Mouse (Mus musculus) neural tube, embryonic 10.5 days (tissue): ENCODE data around the gene Snapc2.
A peak's percentile ranks its signal among the peaks of the same experiment; 100 is the strongest.

Source experiments
- DNase-seq: peaks from one replicate; pipeline ENCODE4 v3.0.0-alpha.2; 2017; ENCODE audit warnings: low spot score; ENCODE audit errors: extremely low spot score

Gene Snapc2

DNA sequence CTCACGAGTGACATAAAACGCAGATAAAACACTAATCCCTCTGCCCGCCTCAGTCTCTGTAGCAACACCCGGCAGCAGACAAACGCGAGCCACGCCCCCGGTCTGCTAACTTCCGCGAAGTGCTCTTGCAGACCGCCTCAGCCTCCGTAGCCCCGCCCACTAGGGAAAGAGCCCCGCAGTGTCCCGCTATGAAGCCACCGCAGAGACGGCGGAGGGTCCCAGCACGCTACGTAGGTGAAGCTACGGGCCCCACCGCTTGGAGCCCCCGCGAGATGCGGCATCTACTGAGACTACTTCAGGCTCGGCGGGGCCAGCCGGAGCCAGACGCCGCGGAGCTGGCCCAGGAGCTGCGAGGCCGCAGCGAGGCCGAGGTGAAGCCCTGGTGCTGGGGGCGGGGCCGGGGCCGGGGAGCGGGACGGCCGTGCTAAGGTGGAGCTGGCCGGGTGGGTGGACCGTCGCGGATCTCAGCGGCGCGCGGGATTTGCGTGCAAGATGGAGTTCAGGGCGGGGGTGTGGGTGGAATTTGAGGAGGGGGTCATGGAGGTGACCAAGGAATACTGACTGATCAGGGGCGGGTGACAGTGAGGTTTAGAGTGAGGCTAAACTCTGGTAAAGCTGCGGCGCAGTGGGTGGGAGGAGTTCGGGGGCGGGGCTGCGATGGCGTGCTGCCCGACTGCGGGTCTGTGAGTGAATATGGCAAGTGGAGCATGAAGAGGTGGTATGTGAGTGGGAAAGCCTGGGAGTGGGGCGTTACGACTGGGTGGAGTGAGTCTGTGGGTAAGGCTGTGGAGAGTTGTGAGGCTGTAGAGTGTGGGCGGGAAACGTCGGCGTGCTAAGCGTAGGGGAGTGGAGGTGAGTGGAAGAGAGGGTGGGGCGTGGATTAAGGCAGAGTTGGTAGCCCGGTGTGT is at the start of gene Snapc2:
TSS of gene Snapc2 (plus strand) at position 147 of the 908 bp plus-strand sequence.
- DNase-seq: peak; percentile 96

DNA sequence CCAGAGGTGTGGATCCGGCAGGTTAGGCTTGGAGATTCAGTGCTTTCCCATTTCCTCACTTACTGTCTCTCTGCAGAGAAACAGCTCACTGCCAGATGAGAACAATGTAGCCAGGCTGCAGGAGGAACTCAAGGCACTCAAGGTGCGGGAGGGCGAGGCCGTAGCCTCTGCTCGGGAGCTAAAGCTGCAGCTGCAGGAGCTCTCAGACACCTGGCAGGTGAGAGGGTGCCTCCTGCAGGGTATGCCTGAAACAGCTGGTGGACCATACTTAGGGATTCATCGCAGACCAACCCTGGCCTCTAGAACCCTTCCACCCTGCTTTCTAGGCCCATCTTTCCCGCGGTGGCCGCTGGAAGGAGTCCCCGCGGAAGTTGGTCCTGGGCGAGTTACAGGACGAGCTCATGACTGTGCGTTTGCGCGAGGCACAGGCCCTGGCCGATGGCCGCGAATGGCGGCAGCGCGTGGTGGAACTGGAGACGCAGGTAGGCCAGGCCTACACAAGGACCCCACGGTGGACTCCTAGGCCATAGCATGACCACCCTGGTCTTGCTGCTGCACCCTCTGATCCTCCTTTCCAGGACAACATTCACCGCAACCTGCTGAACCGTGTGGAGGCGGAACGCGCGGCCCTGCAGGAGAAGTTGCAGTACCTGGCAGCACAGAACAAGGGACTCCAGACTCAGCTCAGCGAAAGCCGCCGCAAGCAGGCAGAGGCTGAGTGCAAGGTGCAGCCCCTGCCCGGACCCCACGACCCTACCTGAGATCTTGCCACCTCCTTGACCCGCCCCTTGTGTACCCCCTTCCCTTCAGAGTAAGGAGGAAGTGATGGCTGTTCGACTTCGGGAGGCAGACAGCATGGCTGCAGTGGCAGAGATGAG is 47.4 kb upstream of the Snapc2 start:
- DNase-seq: peak; percentile 37

DNA sequence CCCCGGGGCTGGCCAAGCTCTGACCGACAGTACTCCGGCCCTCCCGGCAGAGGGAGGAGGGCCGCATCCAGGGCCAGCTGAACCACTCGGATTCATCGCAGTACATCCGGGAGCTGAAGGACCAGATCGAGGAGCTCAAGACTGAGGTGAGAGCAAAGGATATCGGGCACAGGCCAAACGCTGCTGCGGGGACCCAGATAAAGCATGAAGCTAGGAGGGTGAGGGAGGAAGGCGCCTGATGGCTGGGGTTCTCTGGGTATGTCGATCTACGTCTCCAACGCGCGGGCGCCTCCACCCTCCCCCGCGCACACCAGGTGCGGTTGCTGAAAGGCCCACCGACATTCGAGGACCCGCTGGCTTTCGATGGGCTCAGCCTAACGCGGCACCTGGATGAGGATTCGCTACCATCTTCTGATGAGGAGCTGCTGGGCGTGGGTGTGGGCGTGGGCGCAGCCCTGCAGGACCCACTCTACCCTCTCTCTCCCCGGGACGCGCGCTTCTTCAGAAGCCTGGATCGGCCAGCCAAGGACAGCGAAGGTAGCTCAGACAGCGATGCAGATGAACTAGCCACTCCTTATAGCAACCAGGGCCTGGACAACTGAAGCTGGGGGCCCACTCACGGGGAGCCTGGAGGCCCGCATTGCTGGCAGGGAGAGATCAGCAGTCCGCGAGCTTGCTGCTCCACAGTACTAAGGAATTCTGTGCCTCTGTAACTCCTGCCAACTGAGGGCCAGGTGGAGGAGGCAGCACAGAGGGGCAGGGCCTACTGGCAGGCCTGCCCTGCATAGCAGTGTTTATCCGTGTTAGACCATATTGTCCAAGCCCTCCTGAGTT is 46.5 kb upstream of the Snapc2 start:
- DNase-seq: peak; percentile 27

DNA sequence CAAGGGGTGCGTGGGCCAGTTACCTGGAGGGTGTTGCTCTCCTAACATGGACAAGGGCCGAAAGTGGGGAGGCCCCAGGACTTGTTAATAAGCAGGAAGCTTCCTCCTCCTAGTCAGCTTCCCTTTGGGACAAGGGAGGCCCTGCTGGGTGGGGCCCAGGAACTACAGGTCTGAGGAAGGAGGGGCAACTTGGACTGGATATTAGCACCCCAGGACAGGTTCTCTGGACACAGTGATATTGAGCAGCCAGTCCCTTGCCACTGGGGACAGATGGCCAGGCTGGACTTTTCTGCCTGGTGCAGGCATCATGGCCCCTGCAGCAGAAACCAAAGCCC is 45.9 kb upstream of the Snapc2 start:
- DNase-seq: no peak

DNA sequence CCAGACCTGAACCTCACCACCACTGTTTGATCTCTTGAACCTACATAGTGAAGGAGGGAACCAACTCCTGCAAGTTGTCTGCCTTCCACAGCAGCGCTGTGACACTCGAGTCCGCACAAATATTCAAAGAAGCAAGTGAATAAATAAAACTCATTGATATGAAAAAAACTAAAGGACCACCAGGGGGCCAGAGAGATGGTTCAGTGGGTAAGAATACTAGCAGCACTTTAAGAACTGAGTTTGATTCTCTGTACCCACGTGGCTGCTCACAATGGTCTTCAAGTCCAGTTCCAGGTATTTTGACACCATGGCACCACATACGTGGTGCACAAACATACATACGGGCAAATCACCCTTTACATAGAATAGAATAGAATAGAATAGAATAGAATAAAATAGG is 41.8 kb upstream of the Snapc2 start:
- DNase-seq: no peak

DNA sequence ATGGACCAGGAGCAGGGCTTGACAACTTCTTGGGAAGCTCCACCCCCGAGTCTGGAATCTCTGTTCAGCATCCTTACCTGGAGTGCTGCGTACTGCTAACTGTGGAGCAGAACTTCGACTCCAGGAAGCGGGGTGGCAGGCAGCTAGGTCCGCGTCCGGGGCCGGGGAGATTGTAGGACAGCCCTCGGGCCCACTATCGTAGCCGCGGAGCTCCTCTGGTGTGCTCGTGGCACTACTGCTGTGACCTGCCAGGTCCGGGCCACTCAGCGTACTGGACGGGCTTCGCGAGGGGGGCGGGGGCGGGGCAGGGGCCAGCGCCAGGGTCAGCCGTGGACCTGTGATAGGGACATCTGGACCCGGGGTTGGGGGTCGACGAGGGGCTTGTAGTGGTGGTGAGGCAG is 40.1 kb upstream of the Snapc2 start:
- DNase-seq: no peak

DNA sequence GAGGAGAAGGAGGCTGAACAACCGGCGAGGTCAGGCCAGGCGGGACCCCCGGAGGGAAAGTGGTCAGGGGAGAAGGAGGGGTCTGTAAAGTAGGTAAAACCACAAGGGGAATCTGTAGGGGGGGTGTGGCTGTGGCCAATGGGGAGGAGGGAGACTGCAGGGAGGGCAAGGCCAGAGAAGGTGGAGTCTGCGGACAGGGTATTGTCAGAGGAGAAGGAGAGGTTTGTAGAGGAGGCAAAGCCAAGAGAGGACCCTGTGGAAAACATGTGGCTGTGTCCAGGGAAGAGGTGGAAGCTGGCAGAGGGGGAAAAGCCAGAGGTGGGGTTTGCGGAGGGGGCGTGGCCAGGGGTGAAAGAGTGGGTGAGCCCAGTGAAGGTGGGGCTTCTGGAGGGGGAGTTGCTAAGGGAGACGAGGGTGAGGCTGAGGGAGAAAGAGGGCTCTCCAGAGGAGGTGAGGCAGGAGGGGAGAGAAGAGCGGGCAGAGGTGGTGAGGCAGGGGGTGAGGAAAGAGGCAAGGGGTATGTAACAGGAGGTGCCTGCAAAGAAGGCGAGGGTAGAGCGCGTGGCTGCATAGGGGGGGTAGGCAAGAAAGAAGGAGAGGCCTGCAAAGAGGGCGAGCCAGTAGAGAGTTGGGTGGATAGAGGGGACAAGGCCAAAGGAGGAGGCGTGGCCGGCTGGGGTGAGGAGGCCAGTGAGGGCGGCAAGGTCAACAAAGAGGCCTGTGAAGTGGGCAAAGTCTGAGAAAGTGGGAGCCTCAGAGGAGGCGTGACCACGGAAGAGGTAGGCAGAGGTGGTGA is 39.5 kb upstream of the Snapc2 start:
- DNase-seq: peak; percentile 58

DNA sequence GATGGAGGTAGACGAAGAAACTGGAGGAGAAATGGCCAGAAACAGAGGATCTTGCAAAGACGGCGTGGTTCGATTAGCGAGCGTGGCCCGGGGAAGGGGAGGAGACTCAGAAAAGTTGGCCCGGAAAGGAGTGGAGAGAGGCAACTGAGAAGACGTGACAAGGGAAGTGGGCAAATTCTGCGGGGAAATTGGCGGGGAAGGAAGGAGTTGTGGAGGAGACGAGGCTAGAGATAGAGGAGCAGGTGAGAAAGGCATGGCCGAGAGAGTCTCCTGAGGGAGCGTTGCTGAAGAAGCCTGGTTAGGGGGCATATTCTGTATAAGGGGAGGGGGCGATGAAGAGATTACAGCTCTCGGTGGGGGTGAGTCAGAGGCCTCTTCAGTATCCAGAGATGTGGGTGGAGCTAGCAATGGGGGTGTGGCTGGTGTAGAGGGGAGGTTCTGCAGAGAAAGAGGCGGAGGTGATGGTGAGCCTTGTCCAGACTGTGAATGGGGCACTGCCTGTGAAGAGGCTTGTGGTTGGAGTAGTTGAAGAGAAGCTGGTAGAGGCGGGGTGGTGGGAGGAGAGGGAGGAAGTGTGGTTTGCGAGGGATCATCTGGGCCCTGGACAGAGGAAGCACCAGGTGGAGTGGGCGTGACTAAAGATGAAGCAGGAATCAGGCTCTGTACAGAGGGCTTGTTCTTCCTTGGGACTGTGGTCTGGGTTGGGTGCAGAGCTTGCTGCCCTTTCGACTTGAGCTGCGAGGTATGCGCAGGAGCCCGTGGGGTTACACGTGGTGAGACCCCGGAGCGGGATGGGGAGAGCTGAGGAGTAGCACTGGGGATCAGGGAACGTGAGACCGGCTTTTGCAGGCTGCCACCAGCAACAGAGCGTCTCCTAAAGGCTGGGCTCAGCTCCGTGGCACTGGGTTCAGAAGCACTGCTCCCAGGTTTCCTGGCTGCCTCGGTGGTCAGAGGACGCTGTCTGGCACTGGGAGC is 38.6 kb upstream of the Snapc2 start:
- DNase-seq: peak; percentile 48

DNA sequence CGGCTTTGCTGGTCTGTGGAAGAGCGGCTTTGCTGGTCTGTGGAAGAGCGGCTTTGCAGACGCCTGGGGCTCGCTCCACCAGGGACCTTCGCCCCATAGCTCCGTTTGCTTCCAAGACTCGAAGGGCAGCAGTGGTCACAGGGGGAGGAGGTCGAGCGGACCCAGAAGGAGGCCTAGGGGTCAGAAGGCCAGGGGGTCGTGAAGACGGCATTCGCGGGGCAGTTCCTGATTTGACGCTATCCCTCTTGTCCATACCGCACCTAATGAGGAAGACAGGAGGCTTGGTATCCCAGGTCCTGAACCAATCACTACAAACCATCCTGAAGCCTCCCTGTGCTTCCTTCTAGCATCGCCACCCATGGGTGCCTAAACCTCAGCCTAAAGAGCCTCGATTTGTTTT is 36.6 kb upstream of the Snapc2 start:
- peak; percentile 39 for DNase-seq

DNA sequence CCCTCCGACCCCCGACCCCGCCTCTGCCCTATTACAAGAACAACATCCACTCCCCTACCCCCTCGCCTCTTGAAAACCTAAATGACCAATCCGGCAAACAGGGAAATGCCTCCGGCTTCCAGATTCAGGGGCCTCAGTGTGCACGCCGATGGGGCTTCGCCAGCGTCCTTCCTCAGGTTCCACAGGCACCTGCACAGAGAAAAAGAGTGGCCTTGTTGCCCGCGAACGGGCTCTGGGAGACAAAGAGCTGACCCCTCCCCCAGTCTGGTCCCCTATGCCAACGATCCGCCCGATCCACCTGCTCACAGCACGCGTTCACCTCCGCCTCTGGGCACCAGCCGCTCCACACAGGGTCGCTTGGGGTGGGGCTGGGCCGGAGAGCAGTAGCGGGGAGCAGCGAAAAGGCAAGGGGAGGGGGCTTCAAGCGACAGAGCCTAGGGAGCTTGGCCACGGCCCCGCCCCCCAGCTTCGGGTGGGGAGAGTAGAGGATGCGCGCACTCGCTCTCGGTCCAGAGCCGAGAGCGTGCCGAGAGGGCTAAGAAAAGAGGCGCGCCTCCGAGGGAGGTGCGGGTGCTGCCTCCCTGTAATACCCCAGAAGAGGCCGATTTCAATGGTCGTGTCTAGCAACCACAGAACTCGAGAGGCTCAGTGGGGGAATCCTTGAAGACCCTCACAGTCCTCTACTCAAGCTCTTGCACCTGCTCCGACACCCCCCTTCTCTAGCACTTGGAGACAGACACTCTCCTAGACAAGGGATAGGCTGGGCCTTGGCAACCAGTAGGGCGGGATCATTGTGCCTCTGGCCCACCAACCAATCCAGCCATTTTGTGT is 35.9 kb upstream of the Snapc2 start, which contains the start of gene Prr36:
TSS of gene Prr36 (minus strand) at position 669 of the 831 bp plus-strand sequence.
- DNase-seq: peak; percentile 72

DNA sequence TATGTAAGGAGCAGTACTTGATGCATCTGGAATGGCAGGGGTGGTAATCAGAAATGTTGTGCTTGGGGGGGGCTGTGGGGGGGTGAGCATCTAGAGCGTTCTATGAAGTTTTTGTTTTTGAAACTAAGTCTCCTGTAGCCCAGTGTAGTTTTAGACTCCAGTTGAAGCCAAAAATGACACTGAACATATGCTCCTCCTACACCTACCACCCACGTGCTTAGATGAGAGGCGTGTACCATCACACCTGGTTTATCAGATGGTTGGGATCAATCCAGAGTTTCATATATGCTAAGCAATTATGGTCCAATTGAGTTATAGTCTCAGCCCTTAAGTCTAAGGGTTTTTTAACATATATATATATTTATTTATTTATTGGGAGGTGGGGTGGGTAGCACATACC is 33.3 kb upstream of the Snapc2 start:
- DNase-seq: no peak

DNA sequence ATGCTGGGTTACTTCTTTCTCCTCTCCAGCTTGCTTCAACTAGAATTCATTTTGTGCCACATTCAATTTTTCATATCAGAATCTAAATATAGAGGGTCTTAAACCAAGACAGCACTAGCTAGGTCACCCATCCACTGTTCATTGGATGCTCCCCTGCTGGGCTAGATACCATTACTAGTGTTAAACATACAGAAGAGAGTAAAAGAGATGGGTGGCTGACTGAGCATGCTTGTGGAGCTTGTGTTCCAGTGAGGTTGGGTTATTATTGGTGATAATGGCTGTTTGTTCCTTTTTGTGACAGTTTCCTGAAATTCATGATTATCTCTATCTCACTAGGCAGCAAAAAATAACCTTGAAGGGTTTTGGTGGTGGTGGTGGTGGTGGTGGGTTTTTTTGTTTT is 30.8 kb upstream of the Snapc2 start:
- no peak for DNase-seq

DNA sequence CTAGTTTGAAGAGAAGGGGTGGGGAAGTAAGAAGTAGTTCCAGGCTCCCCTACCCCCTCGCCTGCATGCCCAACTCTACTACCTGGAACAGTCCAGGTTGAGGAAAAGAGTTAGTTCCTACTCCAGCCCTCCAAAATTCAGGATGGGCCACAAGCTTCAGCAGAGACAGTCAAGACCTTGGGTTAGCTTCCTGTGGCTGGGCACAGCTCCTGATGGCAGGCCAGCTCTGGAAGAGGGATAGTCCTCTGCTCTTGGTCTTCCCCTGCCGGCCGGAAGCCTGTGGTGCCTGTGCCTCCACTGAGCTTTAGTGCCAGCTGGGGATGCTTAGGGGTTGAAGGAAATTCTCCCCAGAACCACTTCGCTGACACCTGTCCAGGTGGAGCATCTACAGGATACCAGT is 26.6 kb upstream of the Snapc2 start:
- no peak for DNase-seq

DNA sequence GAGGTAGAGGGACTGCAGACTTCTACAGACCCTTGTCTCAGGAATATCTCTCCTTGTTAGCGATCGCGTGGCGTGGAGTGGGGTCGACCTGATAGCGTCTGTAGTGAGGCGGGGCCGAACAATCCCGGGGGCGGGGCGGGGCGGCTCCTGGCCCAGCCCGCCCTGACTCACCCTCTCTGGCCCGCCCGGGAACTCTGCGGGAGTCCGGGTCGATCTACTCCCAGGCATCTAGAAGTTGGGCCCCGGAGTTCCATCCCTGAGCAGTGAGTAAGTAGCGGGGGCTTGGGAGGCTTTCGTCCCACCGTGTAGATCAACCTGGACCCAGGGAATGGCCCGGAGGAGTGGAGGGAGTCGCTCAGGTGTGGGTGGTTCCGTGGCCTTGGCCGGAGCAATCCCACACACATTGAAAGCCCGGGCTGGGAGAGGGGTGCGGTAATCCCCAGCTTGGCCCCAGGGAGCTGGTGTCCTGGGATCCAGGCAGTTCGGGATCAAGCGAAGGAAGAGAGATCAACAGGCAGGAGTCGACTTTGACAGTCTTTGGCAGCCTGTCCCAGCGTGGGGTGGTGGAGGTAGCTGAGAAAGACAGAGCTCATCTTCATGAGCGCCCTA is 26.0 kb upstream of the Snapc2 start, which contains the start of gene Lrrc8e:
TSS of gene Lrrc8e (plus strand) at position 89 of the 609 bp plus-strand sequence.
- no peak for DNase-seq

DNA sequence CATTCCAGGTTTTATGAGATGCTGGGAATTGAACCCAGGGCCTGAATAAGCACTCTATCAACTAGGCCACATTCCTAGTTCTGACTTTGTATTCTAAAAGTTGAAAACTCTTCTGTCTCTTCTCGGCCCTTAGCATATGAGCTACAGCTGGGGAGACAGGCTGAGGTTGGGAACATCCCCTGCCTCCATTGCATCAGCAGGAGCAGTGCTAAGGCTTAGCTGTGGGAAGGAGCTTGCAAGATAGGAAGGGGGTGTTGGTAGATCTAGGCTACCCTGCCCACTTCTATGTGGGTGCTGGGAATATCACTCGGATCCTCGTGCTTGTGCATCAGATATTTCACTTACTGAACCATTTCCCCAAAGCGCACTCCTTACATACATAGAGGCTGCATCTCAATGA is 25.0 kb upstream of the Snapc2 start:
- DNase-seq: no peak

DNA sequence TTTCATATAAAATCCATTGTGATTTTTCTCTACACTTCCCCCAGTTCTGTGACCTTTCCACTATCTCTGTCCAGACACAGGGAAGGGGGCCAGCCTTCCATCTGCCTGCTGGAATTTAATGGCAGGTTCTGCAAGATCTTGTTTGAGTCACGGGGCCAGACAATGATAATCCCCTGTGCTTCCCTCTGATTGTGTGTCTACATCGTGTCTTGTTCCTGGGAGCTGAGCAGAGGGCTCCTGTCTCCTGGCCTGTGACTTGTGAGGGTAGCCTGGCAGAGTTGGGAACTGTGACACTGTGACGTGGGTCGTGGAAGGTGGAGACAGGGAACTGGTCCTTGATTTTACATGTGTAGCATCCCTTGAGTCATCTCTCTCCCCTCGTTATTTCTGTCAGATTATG is 23.1 kb upstream of the Snapc2 start:
- DNase-seq: no peak

DNA sequence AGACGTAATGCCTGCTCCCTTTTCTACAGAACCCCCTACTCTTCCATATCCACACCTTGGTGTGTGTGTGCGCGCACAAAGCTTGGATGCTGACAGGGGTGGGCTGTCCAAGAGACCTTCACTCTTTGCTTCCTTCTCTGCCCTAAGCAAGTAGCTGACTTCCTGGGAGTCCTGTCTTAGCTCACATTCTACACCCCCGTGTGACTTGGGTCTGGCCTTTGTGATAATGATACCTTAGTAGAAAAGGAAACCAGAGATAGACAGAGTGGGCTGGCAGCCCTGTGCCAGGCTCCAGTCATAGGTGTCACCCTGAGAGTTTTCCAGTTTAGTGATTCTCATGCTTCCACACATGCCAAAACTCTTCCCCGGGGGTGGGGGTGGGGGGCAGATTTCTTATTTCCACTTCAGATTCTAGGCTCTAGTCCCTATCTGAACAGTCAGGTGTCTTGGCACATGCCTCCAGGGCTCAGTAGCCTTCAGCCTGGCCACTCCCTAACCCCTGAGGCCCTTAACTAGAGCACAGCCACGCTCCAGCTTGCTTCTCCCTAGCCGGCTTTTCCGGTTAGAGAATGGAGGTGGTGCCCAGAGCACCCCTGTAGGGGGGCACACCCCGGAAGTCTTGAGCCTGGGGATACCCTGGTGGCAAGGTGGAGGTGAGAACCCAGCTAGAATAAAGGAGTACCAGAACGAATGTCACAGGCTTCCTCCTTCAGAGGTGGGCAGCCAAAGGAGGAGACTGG is 22.1 kb upstream of the Snapc2 start:
- DNase-seq: no peak
